Mouse (Mus musculus): Measurements from ENCODE around the gene Eno3. TPM values are rescaled to one million over a fixed set of nuclear protein-coding genes. Genes with fewer than 3 reads are reported as not detected.

Gene Eno3
- total RNA-seq, 2 experiments from 2014 or later: 6.0 to 9.9 TPM

Small RNA genes within 50 kb of the gene (microRNA-seq; reads per million reads assigned to microRNA genes)
- 0.39 to 0.99 reads per million in 2 experiments for gene Mir6925

Other genes starting within 250 kb of the Eno3 start
- 10 to 100 TPM; 32.0 to 37.2 TPM for gene Pelp1, start 247.2 kb upstream of the Eno3 start, total RNA-seq (2021)
- 100 to 1,000 TPM in 1 of 2 experiments, 10 to 100 TPM in 1; 93.5 to 100 TPM for gene Arrb2, start 224.6 kb upstream of the Eno3 start, total RNA-seq (2021)
- gene Med11, start 205.3 kb upstream of the Eno3 start, total RNA-seq (2021): 10 to 100 TPM; 13.7 to 16.7 TPM
- under 1 TPM; 0.20 to 0.27 TPM for gene Zmynd15, start 197.8 kb upstream of the Eno3 start, total RNA-seq (2021)
- gene Cxcl16, start 197.2 kb upstream of the Eno3 start, total RNA-seq (2021): 1 to 10 TPM in 1 of 2 experiments, under 1 TPM in 1; 0.82 to 1.3 TPM
- not detected for gene Tm4sf5, start 152.0 kb upstream of the Eno3 start, total RNA-seq (2021)
- gene Vmo1, start 142.6 kb upstream of the Eno3 start, total RNA-seq (2021): not detected
- not detected for gene Gltpd2, start 138.0 kb upstream of the Eno3 start, total RNA-seq (2021)
- gene Psmb6, start 131.8 kb upstream of the Eno3 start, total RNA-seq (2021): 100 to 1,000 TPM; 198 TPM
- gene Gm40193, start 124.3 kb upstream of the Eno3 start, total RNA-seq (2021): not detected
- 10 to 100 TPM; 16.7 to 17.8 TPM for gene Pld2, start 117.1 kb upstream of the Eno3 start, total RNA-seq (2021)
- 100 to 1,000 TPM; 477 to 515 TPM for gene Mink1, start 94.3 kb upstream of the Eno3 start, total RNA-seq (2021)
- gene 4930544D05Rik, start 41.4 kb upstream of the Eno3 start, total RNA-seq (2021): under 1 TPM; 0.58 to 0.77 TPM
- not detected for gene Chrne, start 38.0 kb upstream of the Eno3 start, total RNA-seq (2021)
- gene Gp1ba, start 18.1 kb upstream of the Eno3 start, total RNA-seq (2021): not detected
- 10 to 100 TPM; 88.7 to 91.8 TPM for gene Rnf167, start 10.0 kb upstream of the Eno3 start, total RNA-seq (2021)
- 100 to 1,000 TPM; 121 to 123 TPM for gene Slc25a11, start 9.7 kb upstream of the Eno3 start, total RNA-seq (2021)
- 100 to 1,000 TPM; 326 to 341 TPM for gene Pfn1, start 2.6 kb upstream of the Eno3 start, total RNA-seq (2021)
- gene Spag7, start 12.2 kb downstream of the Eno3 start, total RNA-seq (2021): 10 to 100 TPM; 50.5 to 51.9 TPM
- gene Camta2, start 30.9 kb downstream of the Eno3 start, total RNA-seq (2021): 100 to 1,000 TPM; 330 to 389 TPM
- gene Inca1, start 43.0 kb downstream of the Eno3 start, total RNA-seq (2021): 1 to 10 TPM; 3.7 to 4.3 TPM
- 10 to 100 TPM; 70.4 to 82.8 TPM for gene Kif1c, start 43.3 kb downstream of the Eno3 start, total RNA-seq (2021)
- gene Zfp3, start 107.0 kb downstream of the Eno3 start, total RNA-seq (2021): 10 to 100 TPM; 22.5 to 24.6 TPM
- gene Scimp, start 155.4 kb downstream of the Eno3 start, total RNA-seq (2021): not detected
- gene Rabep1, start 187.6 kb downstream of the Eno3 start, total RNA-seq (2021): 100 to 1,000 TPM; 128 to 130 TPM